Mouse (Mus musculus): ENCODE measurements around the gene Jag2.

DNA sequence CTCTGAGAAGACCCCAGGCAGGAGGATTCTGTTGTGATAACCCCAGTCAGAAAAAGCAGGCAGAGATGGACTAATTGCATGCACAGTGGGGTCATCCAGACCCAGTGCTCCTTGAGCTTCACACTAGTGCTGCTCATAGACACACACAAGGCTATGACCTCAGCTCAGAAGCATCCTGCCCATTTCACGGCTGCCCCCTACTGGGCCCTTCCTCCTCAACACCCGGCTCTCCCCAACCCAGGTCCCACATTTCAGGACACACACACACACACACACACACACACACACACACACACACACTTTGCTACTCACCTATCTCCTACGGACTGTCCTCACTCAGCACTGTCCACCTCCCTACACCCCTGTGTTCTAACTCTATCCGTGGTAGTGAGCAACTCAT lies 28.7 kb upstream of the Jag2 start:
- TF ChIP-seq CTCF (IDR thresholded peaks at IDR 0.05; ENCODE audit: extremely low read depth, insufficient read depth, insufficient read length, insufficient replicate concordance) (peak; percentile 37; the same call in 1 of the 2 replicates), POLR2A (IDR thresholded peaks at IDR 0.05; ENCODE audit: low read depth, low read length) (no peak)
